Mouse (Mus musculus) erythroblast, embryonic 14.5 days (primary cell): Measurements from ENCODE around the gene Ar. TPM values are rescaled to one million over a fixed set of nuclear protein-coding genes. Genes with fewer than 3 reads are reported as not detected.

Source experiments
- H3K27me3 ChIP-seq: 2 replicates; pipeline ENCODE4 v1.6.1; 2012; ENCODE audit warnings: inconsistent platforms; ENCODE audit not compliant: control insufficient read depth
- H3K36me3 ChIP-seq: 2 replicates; pipeline ENCODE4 v1.6.1; 2012; ENCODE audit warnings: mild to moderate bottlenecking, inconsistent platforms; ENCODE audit not compliant: control insufficient read depth
- H3K4me1 ChIP-seq: 2 replicates; pipeline ENCODE4 v1.6.1; 2012; ENCODE audit warnings: inconsistent platforms; ENCODE audit not compliant: control insufficient read depth
- H3K4me3 ChIP-seq: replicated peaks from 2 replicates; pipeline ENCODE3; 2012; ENCODE audit warnings: moderate library complexity, mild to moderate bottlenecking, inconsistent platforms
- H3K9me3 ChIP-seq: 2 replicates; pipeline ENCODE4 v1.6.1; 2012; ENCODE audit warnings: low read length, inconsistent platforms, mixed read lengths; ENCODE audit not compliant: control insufficient read depth
- GATA1 ChIP-seq: IDR thresholded peaks from 2 replicates; pipeline ENCODE4 v1.6.1; 2012; ENCODE audit warnings: low read length, inconsistent platforms, mixed read lengths
- TAL1 ChIP-seq: IDR thresholded peaks from 3 replicates; pipeline ENCODE4 v1.6.1; 2012; ENCODE audit warnings: low read length, inconsistent platforms, mixed read lengths
- polyA plus RNA-seq: library from polyadenylated mRNA; stranded (reverse); fragments of >175 nt; gene quantifications from 2 replicates; pipeline ENCODE4 v1.2.3, GENCODE M21; 2012

Ar gene
- polyA plus RNA-seq, result not detected in 2 replicates

DNA sequence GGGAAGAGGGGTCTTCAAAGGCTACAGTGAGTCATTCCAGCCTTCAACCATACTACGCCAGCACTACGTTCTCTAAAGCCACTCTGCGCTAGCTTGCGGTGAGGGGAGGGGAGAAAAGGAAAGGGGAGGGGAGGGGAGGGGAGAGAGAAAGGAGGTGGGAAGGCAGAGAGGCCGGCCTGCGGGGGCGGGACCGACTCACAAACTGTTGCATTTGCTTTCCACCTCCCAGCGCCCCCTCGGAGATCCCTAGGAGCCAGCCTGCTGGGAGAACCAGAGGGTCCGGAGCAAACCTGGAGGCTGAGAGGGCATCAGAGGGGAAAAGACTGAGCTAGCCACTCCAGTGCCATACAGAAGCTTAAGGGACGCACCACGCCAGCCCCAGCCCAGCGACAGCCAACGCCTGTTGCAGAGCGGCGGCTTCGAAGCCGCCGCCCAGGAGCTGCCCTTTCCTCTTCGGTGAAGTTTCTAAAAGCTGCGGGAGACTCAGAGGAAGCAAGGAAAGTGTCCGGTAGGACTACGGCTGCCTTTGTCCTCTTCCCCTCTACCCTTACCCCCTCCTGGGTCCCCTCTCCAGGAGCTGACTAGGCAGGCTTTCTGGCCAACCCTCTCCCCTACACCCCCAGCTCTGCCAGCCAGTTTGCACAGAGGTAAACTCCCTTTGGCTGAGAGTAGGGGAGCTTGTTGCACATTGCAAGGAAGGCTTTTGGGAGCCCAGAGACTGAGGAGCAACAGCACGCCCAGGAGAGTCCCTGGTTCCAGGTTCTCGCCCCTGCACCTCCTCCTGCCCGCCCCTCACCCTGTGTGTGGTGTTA lies at the start of gene Ar:
Ar (plus strand) TSS at position 239 of the 812 bp plus-strand sequence.
- H3K4me1 ChIP-seq, result no peaks in the 10 kb centered on the region
- peaks cover 14% of the 10 kb centered on the region for H3K9me3 ChIP-seq
- TF ChIP-seq TAL1, result no peak
- TF ChIP-seq GATA1, result no peak
- H3K27me3 ChIP-seq, result peaks cover 45% of the 10 kb centered on the region
- no peak within 1 kb of the TSS for H3K4me3 ChIP-seq
- no peaks in the 10 kb centered on the region for H3K36me3 ChIP-seq

DNA sequence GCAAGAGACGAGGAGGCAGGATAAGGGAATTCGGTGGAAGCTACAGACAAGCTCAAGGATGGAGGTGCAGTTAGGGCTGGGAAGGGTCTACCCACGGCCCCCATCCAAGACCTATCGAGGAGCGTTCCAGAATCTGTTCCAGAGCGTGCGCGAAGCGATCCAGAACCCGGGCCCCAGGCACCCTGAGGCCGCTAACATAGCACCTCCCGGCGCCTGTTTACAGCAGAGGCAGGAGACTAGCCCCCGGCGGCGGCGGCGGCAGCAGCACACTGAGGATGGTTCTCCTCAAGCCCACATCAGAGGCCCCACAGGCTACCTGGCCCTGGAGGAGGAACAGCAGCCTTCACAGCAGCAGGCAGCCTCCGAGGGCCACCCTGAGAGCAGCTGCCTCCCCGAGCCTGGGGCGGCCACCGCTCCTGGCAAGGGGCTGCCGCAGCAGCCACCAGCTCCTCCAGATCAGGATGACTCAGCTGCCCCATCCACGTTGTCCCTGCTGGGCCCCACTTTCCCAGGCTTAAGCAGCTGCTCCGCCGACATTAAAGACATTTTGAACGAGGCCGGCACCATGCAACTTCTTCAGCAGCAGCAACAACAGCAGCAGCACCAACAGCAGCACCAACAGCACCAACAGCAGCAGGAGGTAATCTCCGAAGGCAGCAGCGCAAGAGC lies 1.3 kb downstream of the Ar start:
- H3K4me3 ChIP-seq, result no peak overlapping the region
- H3K9me3 ChIP-seq, result peaks cover 14% of the 10 kb centered on the region
- no peaks in the 10 kb centered on the region for H3K4me1 ChIP-seq
- no peaks in the 10 kb centered on the region for H3K36me3 ChIP-seq
- peaks cover 45% of the 10 kb centered on the region for H3K27me3 ChIP-seq
- TF ChIP-seq TAL1, result no peak
- TF ChIP-seq GATA1, result no peak

DNA sequence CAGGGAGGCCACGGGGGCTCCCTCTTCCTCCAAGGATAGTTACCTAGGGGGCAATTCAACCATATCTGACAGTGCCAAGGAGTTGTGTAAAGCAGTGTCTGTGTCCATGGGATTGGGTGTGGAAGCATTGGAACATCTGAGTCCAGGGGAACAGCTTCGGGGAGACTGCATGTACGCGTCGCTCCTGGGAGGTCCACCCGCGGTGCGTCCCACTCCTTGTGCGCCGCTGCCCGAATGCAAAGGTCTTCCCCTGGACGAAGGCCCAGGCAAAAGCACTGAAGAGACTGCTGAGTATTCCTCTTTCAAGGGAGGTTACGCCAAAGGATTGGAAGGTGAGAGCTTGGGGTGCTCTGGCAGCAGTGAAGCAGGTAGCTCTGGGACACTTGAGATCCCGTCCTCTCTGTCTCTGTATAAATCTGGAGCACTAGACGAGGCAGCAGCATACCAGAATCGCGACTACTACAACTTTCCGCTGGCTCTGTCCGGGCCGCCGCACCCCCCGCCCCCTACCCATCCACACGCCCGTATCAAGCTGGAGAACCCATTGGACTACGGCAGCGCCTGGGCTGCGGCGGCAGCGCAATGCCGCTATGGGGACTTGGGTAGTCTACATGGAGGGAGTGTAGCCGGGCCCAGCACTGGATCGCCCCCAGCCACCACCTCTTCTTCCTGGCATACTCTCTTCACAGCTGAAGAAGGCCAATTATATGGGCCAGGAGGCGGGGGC lies 2.0 kb downstream of the Ar start:
- no peak for TF ChIP-seq TAL1
- TF ChIP-seq GATA1, result no peak
- Histone ChIP-seq H3K36me3 (no peaks in the 10 kb centered on the region), H3K27me3 (peaks cover 45% of the 10 kb centered on the region), H3K4me1 (no peaks in the 10 kb centered on the region), H3K9me3 (peaks cover 14% of the 10 kb centered on the region), H3K4me3 (no peak overlapping the region)

DNA sequence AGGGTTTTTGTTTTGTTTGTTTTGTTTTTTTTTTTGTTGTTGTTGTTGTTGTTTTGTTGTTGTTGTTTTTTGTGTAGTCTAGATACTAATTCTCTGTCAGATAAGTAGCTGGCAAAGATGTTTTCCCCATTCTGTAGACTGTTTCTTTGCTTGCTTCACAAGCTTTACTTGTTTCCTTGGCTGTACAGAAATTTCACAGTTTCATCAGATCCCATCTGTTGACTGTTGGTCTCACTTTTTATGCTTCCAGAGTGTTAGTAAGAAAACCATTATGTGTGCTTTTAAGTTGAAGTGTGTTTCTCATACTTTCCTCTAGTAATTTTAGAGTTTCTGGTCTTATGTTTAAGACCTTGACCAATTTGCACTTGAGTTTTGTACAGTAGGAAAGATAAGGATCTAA lies 41.2 kb downstream of the Ar start:
- no peak for TF ChIP-seq TAL1
- TF ChIP-seq GATA1, result no peak
- no peaks in the 10 kb centered on the region for H3K4me1 ChIP-seq
- no peaks in the 10 kb centered on the region for H3K27me3 ChIP-seq
- H3K9me3 ChIP-seq, result no peaks in the 10 kb centered on the region
- no peaks in the 10 kb centered on the region for H3K36me3 ChIP-seq
- H3K4me3 ChIP-seq, result no peak overlapping the region

DNA sequence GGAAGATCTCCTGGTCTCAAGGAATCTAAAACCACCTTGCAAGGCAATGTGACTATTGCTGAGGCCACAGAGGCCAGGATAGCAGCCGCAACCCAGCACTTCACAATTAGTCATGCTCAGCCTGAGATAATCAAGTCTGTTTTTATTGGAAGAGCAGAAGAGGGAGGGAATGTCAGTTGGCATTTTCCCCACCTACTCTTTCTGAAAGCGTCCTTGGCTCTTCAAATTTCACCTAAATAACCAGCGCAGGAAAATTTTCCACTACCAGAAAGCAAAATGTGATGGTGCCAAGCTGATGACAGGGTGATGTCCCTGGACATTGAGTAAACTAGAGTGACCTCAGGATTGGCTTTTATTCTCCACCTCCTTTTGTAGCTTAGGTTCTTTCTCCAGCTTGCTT lies 57.2 kb downstream of the Ar start:
- H3K9me3 ChIP-seq, result no peaks in the 10 kb centered on the region
- no peaks in the 10 kb centered on the region for H3K36me3 ChIP-seq
- H3K27me3 ChIP-seq, result no peaks in the 10 kb centered on the region
- H3K4me3 ChIP-seq, result no peak overlapping the region
- no peak for TF ChIP-seq TAL1
- TF ChIP-seq GATA1, result no peak
- no peaks in the 10 kb centered on the region for H3K4me1 ChIP-seq

DNA sequence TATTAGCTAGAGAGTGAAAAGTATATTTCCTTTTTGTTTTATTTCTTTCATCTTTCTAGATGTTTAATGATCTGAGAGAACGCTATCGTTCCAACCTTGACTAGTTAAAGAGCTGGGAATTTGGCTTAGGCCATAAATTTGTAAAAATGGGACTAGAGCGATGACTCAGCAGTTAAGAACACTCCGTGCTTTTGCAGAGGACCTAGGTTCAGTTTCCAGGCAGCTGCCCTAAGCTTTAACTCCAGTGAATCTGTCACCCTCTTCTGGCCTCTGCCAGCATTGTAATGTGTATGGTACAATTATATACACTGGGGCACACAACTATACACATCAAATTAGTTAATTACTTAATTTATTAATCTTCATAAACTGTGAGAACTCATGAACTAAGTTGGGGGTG lies 58.6 kb downstream of the Ar start:
- H3K36me3 ChIP-seq, result no peaks in the 10 kb centered on the region
- TF ChIP-seq TAL1, result no peak
- TF ChIP-seq GATA1, result no peak
- H3K4me1 ChIP-seq, result no peaks in the 10 kb centered on the region
- no peaks in the 10 kb centered on the region for H3K9me3 ChIP-seq
- no peaks in the 10 kb centered on the region for H3K27me3 ChIP-seq
- no peak overlapping the region for H3K4me3 ChIP-seq

DNA sequence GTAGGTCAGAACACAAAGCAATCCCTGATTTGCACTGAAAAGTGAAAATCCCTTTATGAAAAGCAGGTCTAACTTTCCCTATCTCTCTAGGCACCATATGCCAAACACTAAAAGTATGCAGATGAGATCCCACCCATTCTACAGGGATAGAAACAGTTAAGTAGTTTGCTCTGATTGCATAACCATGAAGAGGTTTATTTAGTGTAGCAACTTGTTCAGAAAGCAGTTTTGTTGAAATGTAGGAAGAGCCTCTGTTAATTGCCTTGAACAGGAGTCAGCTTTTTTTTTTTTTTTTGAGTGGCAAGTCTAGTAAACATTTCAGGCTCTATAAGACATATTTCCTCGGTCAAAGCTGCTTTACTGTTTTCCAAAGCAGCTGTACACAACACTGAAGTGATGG lies 67.5 kb downstream of the Ar start:
- no peaks in the 10 kb centered on the region for H3K36me3 ChIP-seq
- no peaks in the 10 kb centered on the region for H3K4me1 ChIP-seq
- TF ChIP-seq GATA1 (no peak), TAL1 (no peak)
- H3K9me3 ChIP-seq, result no peaks in the 10 kb centered on the region
- no peak overlapping the region for H3K4me3 ChIP-seq
- H3K27me3 ChIP-seq, result no peaks in the 10 kb centered on the region

DNA sequence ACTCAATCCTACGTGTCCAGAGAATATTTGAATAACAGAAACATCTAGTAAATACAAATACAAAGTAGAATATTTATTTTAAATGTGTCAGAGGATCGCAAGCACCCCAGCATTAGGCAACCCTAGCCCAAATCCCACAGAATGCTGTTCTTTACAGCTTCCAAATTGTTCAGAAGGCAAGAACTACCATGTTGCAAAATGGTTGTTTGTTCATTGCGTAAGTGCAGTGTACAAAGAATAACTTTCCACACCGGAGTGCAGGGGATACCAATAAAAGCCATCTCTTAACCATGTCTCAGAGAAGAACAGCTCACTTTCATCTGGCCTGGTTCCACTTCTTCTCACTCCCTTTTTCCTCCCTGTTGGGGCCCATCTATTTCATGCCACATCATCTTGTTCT lies 90.4 kb downstream of the Ar start:
- H3K4me3 ChIP-seq, result no peak overlapping the region
- no peaks in the 10 kb centered on the region for H3K9me3 ChIP-seq
- no peaks in the 10 kb centered on the region for H3K4me1 ChIP-seq
- no peaks in the 10 kb centered on the region for H3K36me3 ChIP-seq
- no peaks in the 10 kb centered on the region for H3K27me3 ChIP-seq
- no peak for TF ChIP-seq GATA1
- TF ChIP-seq TAL1, result no peak

DNA sequence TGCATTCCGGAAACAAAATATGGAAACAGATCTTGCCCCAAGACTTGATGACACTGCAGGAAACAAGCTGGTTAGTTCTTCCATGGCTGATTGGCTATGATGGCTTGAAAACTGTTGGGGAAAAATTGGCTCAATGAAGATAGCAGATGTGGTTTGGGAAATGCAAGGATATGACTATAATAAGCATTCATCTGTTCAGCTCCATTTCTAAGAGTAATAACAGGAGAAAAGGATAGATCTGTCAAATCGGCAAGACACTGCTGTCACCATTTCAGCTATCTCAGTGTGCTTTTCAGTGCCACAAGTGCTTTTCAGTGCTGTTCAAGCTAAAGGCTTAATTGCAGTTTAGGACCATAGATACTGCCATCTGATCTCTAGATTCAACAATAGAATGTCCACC lies 96.5 kb downstream of the Ar start:
- Histone ChIP-seq H3K9me3 (no peaks in the 10 kb centered on the region), H3K36me3 (no peaks in the 10 kb centered on the region), H3K27me3 (no peaks in the 10 kb centered on the region), H3K4me1 (no peaks in the 10 kb centered on the region), H3K4me3 (no peak overlapping the region)
- TF ChIP-seq TAL1 (no peak), GATA1 (no peak)
